Mouse (Mus musculus): ENCODE results near the gene Ufd1.

DNA sequence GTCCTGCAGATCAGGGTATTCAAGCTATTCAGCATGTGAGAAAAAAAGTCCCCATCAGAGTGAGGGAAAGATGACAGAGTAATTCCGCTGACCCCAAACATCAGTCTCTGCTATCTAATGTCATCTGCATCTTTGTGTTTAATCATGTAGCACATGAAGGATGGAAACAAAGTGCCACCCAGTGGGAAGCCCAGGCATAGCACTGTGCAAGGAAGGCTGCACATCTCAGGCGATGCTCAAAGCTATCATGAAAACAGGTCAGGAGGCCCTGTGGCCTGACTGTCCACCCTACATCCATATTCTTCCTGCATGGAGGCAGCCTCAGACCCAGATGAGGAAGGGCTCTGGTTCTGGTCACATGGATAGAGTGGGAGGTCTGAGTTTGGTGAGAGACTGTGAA, 12.7 kb upstream of the Ufd1 start:
- TF ChIP-seq EP300 (IDR thresholded peaks at IDR 0.05; ENCODE audit: low read depth): no peak
- TF ChIP-seq CTCF (IDR thresholded peaks at IDR 0.05; ENCODE audit: low read depth): peak; percentile 58

Measured in liver, embryonic 14.5 days (tissue).